Mouse (Mus musculus) gastrocnemius, postnatal 36 days (tissue): Measurements from ENCODE around the gene Arsj. TPM values are rescaled to one million over a fixed set of nuclear protein-coding genes. Genes with fewer than 3 reads are reported as not detected.

ENCODE experiments used
- DNase-seq, 2 experiments: peaks; one replicate each; pipeline ENCODE4 v3.0.0; 2022
- intact Hi-C: fragments of 180-260 bp; cut with DNase I; formaldehyde crosslinking; loops from one replicate; pipeline ENCODE4 v1.15.1; 2025
- long read RNA-seq, 2 experiments: library from polyadenylated mRNA; stranded (forward); transcript quantifications; one replicate each; pipeline ENCODE4 v2.0.0; 2021
- total RNA-seq, 2 experiments: library from RNA; stranded (reverse); gene quantifications; 2 replicates each; pipeline ENCODE4 v1.2.3; 2021

The Arsj gene
- total RNA-seq: under 1 TPM; 0.13 to 0.32 TPM
- long read RNA-seq, experiment 1: 0 reads
- long read RNA-seq, experiment 2: 0 reads

DNA sequence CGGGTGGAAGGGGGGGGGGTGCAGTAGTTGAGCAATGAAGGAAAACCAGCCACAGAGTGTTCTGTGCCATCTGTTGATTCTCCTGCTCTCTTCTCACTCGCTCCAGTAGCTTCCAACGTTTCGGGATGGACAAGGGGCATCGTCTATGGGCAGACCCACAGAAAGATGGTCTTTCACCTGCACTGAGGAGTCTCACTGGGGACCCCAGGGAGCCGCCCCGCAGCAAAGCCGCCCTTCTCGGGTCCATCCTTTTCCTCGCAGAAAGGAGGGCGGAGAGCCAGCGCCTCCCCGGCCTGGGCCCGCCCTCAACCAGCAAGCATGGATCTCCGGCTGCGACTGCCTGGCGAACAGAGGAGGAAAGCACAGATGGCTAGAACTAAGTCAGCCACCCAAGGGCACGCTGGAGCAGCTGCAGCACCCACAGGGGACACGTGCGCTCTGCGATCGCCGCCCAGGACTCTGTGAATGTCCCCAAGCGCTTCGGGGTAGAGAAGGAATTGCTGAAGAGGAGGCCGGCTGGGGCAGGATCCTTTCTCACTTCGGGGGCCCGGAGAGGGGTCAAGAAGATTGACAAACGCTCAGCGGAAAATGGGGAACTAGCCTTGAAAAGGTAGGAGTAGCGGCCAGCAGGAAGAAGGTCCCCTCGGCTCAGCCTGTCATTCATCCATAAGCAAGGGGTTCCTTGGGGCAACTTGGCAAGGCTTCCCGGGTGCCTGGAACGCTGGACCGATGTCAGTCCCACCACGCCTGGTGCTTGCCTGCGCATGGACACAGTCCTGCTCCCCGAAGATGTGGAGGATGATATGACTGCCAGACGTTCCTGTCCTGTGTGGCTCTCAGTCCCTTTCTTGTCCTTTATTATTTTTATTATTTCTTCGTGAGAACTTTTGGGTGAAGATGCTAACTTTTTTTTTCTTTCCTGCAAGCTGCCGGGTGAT is at the start of gene Arsj:
Gene Arsj (plus strand): TSS at position 117 of the 938 bp plus-strand sequence.
- peak; percentile 48 to 53 for DNase-seq
- intact Hi-C loops: no loop called here

DNA sequence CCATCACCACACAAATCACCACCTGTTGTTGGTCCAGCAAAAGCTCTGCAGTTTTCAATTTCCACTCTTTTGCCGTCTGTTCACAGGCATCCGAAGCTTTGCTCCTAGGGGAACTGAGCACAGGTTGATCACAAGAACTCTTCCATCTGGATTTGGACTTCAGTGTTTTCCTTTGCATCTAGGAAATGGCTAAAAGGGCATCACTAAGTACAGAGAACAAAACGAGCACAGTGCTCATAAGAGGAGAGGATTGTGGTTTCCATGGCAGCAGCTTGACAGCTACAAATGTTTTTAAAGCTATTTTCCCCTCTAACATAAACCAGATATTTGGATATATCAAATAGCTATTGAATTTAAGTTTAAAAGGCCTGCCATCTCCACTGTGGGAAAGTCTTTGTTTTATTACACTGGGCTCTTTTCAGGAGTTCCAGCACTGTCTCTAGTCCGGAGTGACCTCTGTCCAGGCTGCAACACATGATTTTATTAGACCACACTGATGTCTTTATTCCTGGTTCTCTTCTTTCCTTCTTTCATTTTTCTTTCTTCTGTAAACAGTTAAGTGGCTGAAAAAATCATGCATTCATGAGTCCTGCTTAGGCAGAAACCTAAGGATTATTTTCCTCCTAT is 38.5 kb upstream of the Arsj start:
- intact Hi-C loops: no loop called here
- DNase-seq: no peak

DNA sequence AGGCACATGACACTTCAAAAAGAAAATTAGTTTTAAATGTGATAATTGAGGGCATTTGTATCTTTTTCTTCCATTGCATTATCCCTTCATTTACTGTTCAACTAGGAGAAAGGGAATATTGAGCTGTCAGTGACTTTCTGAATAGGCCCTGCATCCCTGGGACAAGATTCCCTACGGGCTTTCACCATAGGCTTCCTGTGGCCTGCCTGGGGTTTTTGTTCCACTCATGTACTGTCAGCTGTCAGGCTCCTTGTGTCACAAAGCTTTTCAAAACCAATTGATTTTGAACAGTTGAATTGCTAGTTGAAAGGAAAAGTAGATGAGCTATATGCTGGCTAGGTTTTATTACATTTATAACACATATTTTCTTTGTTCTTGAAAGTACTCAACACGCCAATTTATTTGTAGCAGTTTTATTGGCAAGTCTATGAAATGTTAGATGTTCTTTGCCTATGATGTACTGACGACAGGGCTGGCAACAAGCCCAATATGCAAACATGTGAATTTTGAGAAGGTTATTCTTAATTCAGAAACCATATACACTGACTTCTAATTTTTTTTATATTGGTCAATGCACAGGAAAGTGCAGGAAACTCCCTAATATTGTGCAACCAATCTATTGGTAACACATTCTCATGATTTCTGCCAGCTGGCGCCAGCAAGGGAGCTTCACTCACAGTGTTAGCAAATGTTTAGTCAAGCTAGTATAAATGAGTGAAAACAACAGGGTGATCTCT is 37.4 kb upstream of the Arsj start:
- peak in 1 of 2 experiments; percentile 13 for DNase-seq
- intact Hi-C loops: no loop called here

DNA sequence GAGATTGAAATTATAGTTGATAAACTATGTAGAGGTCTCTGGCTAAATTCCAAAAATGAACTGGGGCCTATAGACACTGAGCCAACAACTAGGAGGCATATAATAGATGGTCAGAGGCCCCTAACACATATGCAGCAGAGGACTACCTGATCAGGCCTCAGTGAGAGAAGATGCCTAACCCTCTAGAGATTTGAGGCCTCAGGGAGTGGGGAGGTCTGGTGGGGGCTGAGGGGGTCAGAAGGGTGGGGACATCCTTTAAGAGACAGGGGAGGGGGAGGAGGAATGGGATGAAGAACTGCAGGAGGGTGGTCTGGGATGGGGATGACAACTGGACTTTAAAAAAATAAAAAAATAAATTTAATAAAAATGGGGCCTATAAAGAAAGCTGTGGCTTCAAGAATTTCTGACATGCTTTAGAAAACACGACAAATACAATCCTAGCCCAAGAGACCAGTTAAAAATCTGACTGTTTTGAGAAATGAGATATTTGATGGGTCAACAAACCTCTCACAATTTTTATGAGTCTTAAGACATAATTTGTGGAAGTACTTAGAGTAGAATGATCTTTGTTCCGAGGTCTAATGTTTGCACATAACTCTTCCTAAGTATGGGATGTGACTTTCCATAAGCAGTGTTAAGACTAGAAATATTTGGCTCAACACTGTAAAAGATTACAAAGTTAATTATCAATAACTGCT is 36.7 kb upstream of the Arsj start:
- intact Hi-C loops: no loop called here

DNA sequence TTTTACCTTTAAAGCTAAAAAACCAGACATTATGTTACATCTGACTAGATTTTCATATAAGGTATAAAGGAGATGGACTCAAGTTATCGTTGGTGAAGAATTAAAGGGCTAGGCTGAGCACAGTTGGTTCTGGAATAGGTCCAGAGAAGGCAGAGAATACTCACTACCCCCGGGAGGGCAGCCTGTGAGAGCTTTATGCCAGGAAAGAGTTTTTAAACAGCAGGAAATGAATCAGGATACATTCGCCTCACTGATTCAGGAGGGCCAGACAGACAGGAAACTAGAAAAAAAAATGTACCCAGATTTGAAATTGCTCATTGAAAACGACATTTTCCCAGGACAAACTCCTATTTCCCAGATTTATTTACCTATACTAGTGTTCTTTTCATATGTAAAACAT is 28.2 kb upstream of the Arsj start:
- DNase-seq: no peak
- intact Hi-C loops: no loop called here

More for the DNA sequence above, 36.7 kb upstream of the Arsj start:
- DNase-seq: no peak

DNA sequence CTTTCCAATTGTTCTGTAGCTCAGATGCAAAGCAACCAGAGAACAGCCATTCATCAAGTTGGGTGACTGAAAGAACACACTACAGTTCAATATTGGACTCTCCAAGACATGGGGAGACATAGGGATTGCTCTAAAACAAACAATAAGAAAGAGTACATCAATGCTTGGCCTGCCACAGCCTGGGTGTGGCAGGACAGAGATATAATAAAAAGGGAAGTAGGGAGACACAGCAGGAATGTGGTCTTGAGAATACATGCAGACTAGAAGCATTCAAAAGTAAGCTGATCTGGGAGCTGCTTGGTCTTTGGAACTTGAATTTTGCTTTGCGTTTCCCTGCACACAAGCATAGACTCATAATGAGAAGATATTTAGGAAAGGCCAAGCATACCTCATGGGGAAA is 18.7 kb upstream of the Arsj start:
- DNase-seq: no peak
- intact Hi-C loops: no loop called here

DNA sequence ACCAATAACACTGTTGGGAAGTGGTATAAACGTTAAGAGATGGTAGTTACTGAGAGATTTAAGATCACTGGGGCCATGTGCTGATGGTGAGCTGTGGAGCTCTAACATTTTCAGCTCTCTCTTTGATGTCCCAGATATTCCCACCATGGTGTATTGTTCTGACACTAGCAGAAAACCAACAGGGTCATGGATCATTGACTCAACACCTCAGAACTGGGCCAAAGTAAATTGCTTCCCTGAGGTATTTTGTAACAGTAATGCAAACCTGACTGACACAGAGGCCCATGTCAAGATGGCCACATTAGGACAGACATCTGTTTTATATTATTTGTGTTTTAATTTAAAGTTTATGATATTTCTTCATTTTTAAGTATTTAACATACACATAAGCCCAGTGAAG is 3.7 kb upstream of the Arsj start:
- intact Hi-C loops: no loop called here
- no peak for DNase-seq

DNA sequence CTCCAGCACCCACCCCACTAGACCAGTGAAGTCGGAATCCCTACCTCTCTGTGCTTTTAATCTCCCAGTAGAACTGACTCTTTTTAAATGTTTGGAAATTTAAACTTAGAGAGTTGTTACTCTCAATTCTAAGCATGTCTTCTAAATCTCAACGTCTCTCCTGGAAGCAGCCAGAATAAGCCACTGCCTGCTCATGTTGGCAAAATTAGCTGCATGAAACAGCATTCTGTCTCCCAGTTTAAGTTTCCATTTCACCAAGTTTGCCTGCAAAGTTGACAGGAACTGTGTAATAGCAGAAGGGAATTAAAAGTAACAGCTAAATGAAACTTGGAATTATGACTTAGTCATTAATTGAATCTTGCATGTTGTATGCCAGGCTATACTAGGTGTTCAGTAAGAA is 1.1 kb upstream of the Arsj start:
- DNase-seq: no peak
- intact Hi-C loops: no loop called here

DNA sequence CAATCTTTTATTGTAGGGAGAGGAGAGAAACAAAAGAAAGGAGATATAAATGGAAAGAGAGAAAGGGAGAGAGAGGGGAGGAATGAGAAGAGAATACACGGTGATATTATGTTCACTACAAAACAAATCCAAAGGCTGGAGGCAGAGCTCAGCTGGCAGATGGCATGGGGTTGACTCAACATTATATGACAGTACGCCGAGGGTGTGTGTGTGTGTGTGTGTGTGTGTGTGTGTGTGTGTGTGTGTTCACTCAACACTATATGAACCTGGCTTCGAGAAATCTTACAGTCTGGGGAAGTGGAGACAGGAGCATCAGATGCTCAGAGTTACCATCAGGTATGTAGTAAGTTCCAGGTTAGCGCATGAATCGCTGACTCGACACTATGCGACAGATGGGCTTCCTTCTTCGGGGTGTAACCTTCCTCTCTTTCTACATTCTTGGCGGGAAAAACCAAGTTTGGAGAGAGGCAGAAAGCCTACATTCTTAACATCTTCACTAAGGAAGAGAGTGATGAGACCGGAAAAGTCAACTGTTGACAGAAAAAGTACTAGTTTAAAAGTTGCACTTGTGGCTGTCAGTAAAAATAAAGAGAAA is 456 bp upstream of the Arsj start:
- no peak for DNase-seq
- intact Hi-C loops: no loop called here

DNA sequence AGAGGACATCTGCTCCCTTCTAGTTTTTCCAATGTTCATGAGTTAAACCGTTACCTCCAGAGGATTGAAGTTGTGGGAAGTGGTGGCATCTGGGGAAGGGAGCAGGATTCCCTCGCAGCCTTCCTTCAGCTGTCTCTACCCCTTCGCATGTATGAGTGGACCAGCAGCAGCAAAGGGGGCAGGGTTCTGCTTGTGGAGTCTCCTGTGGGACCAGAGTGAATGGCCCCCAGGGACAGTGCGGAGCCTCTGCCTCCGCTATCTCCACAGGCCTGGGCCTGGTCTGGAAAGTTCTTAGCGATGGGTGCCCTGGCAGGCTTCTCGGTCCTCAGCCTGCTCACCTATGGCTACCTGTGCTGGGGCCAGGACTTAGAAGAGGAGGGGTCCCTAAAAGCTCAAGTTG is 1.1 kb downstream of the Arsj start:
- DNase-seq: no peak
- intact Hi-C loops: no loop called here

DNA sequence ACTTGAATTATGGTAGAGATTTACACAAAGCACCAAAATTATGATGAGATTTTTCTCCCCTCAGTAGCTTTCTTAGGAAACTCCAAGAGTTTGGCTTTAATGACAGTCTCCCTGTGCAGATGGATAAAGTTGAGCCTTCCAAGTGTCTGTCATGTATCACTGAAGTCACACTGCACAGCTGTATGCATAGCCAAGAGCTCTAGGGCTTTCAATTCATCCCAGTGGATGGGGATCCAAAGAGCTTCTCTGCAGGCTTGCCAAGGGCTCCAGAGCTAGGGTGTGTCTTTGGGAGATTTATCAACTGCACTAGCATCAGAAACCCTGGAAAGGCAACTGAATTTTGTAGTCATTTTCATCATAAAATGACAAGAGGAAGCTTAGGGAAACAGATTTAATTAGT is 7.1 kb downstream of the Arsj start:
- intact Hi-C loops: no loop called here
- peak in 1 of 2 experiments; percentile 13 for DNase-seq

DNA sequence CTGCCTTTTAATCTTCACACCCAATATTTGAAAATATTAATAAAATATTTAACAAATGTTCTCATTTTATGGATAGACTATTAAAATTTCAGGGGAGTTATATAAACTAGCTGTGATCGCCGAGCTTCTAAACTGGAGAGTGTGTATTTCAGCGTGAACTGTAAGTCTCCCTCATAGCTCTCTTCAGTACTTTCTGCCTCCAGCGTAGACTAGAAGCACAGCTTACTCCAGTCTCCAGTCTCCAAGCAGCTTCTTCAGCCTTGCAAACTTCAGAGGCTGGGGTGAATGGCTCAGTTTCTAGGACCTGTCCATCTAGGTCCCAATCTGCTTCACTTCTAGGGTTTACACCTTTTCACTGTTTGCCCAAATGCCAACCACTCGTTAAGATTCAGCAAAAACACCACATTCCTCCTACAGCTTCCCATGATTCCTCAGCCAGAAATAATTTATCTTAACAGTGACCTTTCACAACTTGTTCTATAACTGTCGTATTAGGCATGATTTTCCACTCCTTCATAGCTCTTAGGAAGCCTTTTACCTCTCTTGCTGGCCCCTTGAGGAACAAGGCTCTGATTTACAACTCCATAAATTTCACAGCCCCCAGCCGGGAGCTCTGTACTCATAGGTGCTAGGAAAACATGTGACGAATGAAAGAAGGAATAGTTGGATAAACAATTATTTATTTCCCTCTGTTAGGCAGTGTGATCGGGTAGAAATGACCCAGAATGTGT is 9.5 kb downstream of the Arsj start:
- no peak for DNase-seq
- intact Hi-C loops: no loop called here

DNA sequence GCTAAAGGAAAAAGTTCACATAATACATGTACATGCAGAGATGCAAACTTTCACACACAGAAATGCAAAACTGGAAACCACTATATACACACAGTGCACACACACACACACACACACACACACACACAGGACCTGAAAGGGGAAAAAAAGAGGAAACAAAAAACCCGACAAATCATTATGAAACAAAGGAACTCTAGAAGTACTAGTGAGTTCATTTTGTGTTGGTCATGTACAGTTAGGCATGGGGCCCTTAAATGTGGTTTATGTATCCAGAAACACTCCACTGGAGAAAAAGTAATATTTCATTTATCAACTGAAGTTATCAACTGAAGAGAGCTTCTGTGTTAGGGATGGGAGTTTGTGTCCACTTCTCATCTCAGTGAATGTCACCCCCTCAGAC is 10.2 kb downstream of the Arsj start:
- intact Hi-C loops: no loop called here
- no peak for DNase-seq

DNA sequence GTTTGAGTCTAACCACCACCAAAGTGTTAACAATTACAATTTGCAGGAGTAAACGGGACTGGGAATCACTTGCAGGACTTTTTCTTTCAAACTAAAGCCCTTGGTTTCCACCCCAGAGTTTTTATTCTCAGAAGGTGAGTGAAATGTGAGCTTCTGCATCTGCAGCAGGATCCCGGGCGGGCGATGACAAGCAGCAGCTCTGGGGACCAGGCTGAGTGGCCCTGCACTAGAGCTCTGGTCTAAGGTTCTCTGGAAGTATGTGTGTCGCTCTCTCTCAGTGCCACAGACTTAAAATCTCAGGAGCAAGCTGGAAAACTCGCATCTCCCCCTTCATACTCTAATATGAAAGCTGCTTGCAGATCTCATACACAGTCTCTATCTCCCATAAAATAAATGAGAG is 15.8 kb downstream of the Arsj start:
- intact Hi-C loops: no loop called here
- DNase-seq: no peak

DNA sequence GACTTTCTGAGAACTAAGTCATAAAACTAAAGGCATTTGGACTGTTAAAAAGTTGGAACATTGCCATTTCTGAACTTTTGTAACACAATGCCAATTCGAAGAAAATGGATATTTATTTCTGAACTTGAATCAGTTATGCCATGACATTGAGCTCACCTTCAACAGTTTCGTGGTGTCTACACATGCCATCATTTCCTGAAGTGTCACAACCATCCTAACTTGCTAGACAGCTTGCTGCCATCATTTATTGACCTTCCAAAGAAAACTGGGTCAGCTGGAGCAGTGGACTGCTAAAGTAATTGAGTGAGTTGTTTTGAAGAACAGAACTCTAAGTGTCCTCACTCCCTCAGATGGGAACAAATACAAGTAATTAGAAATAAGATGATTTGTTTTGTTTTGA is 16.2 kb downstream of the Arsj start:
- intact Hi-C loops: no loop called here
- DNase-seq: no peak

DNA sequence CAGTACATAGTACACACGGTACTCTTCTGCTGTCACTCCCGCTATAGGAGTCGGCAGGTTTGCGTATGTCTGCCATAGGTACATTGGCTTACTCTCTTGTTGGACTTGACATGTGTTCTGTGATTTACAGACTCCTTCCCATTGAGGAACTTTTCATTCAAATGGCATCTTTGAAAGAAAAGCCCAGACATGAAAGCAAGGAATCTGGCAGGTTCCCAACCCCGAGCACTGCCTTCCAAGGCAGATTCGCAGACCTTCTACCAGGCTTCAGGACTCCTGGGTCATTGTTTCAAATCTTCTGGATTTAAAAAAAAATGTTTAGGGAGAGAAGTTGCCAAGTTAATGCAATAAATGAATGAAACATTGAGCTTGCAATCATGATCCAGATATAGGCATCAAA is 19.8 kb downstream of the Arsj start:
- DNase-seq: no peak
- intact Hi-C loops: no loop called here

DNA sequence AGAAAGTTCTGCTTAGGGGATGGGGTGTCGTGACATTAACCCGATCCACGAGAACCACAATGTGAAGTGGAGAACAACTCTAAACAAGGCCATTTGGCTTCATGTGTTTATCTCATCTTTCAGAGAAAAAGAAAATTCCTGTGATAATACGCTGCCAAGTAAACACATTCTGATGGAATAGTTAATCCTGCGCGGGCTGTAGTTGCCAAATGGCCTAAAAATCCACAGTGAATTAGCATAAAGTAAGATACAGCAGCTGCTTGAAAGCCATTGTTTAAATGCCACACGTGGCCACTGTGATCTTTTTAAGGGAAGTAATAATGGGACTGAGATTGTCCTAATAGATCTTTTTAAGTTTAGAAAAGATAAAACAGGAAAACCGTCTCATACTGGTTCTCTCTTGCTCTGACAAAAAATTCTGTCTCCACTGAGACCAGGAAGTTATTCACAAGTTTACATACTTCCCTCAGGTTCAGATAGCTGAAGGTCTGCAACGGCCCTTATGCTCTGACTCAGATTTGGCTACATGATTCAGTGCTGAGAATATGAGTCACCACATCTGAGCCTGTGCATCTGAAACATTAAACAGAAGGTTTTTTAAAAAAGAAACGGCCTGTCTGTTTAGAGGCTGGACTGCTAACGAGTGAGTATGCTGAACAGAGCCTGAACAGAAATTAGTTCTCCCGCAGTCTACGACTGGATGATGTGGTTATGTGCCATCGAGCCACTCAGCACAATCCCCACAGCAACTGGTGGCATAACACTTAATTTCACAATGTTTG is 21.4 kb downstream of the Arsj start:
- intact Hi-C loops: no loop called here
- no peak for DNase-seq

DNA sequence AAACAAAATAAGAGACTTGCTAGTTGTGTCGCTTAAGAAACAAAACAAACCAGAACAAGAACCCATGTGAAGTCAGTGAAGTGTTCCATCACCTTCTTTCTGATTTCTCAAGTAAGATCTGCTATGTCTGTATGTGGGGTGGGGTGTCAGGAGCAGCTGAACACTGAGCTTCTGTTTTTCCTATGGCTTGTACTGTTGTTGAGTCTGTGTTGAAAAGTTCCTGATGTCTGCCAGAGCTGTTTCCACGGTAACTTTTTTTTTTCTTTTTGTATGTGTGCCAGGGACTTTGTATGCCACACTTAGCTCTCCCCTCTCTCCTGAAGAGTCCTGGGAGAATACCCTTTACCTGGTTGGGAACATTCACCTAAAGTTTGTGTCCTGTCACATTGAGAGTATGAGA is 34.0 kb downstream of the Arsj start:
- intact Hi-C loops: no loop called here
- DNase-seq: no peak
